In genomic region chr2:72674229-72674628, GRCm38 (mm10) we compare ENCODE assay signal across 8 mouse cellular contexts.
A peak's percentile ranks its signal among the peaks of the same experiment; 100 is the strongest.
DNase-seq lines count a peak whose midpoint lies in the region; ATAC-seq and TF ChIP-seq lines count a peak whose summit lies in the region.

No protein-coding gene starts in this region.

- H3K4me1 ChIP-seq in kidney, embryonic 15.5 days = peaks cover 15% of the 10 kb centered on the region
- peaks cover 21% of the 10 kb centered on the region for H3K4me1 ChIP-seq in embryonic facial prominence, embryonic 10.5 days
- peaks cover 12% of the 10 kb centered on the region for H3K4me1 ChIP-seq in heart, embryonic 15.5 days (replicated peaks)

- H3K27me3 ChIP-seq in kidney, embryonic 15.5 days = no peaks in the 10 kb centered on the region
- H3K27me3 ChIP-seq in embryonic facial prominence, embryonic 10.5 days (replicated peaks; ENCODE audit: low read depth, poor library complexity, severe bottlenecking) = peaks cover 60% of the 10 kb centered on the region
- peaks cover 5% of the 10 kb centered on the region; the same call in 1 of the 2 replicates for H3K27me3 ChIP-seq in heart, embryonic 15.5 days

- ATAC-seq in kidney, embryonic 15.5 days (replicated peaks; ENCODE audit: low FRiP score) = peak; percentile 77
- no peak; the same call in 1 of the 2 replicates for ATAC-seq in heart, embryonic 15.5 days (replicated peaks; ENCODE audit: insufficient number of reproducible peaks, insufficient read depth, low FRiP score, low read depth)
- ATAC-seq in monocyte, adult 5-6 weeks (replicated peaks; ENCODE audit: insufficient number of reproducible peaks, low FRiP score, low TSS enrichment, poor library complexity, severe bottlenecking) = no peak

- no peaks in the 10 kb centered on the region for H3K36me3 ChIP-seq in kidney, embryonic 15.5 days
- H3K36me3 ChIP-seq in embryonic facial prominence, embryonic 10.5 days (replicated peaks) = no peaks in the 10 kb centered on the region
- H3K36me3 ChIP-seq in heart, embryonic 15.5 days = no peaks in the 10 kb centered on the region

- TF ChIP-seq CTCF in layer of hippocampus, adult 2 months (conservative IDR thresholded peaks at IDR 0.05) = no peak

- H3K9ac ChIP-seq in kidney, embryonic 15.5 days = no peak overlapping the region
- H3K9ac ChIP-seq in heart, embryonic 15.5 days = no peak overlapping the region

- H3K4me3 ChIP-seq in kidney, embryonic 15.5 days (replicated peaks) = no peak overlapping the region
- no peak overlapping the region for H3K4me3 ChIP-seq in embryonic facial prominence, embryonic 10.5 days
- no peak overlapping the region for H3K4me3 ChIP-seq in heart, embryonic 15.5 days
- H3K4me3 ChIP-seq in layer of hippocampus, adult 2 months = no peak overlapping the region

- no peaks in the 10 kb centered on the region for H3K9me3 ChIP-seq in kidney, embryonic 15.5 days (replicated peaks)
- H3K9me3 ChIP-seq in embryonic facial prominence, embryonic 10.5 days = no peaks in the 10 kb centered on the region
- H3K9me3 ChIP-seq in heart, embryonic 15.5 days (replicated peaks) = no peaks in the 10 kb centered on the region

- 12% methylated on average over 4 of the region's 4 CpGs for WGBS in kidney, embryonic 15.5 days
- WGBS in embryonic facial prominence, embryonic 10.5 days = 11% methylated on average over 4 of the region's 4 CpGs
- WGBS in heart, embryonic 15.5 days = 15% methylated on average over 4 of the region's 4 CpGs

- DNase-seq in kidney, adult 18-20 months = no peak
- peak; percentile 59 for DNase-seq in embryonic facial prominence, embryonic 10.5 days (ENCODE audit: low spot score)
- peak; percentile 56 to 83 for DNase-seq in lung, postnatal 4 days
- DNase-seq in testis, postnatal 14 days (ENCODE audit: low spot score) = peak; percentile 14
- no peak for DNase-seq in layer of hippocampus, adult 2 months (ENCODE audit: low spot score in 2 of 2)

- H3K27ac ChIP-seq in kidney, embryonic 15.5 days = peak overlapping the region; percentile 59
- no peak overlapping the region for H3K27ac ChIP-seq in embryonic facial prominence, embryonic 10.5 days (replicated peaks)
- no peak overlapping the region for H3K27ac ChIP-seq in heart, embryonic 15.5 days
- H3K27ac ChIP-seq in layer of hippocampus, adult 2 months = no peak overlapping the region

- H3K4me2 ChIP-seq in kidney, embryonic 15.5 days = peak overlapping the region; percentile 31
- 0 out of 2 replicates have a peak overlapping the region, but pooled peaks have one; percentile 13 for H3K4me2 ChIP-seq in heart, embryonic 15.5 days

Comparison
In these comparisons a context has a peak if more than half of its experiments do, and no peak if none do; other contexts are left out.
1. DNase-seq: peak in embryonic facial prominence, embryonic 10.5 days (single experiment), lung, postnatal 4 days (2 of 2) and testis, postnatal 14 days (single experiment); none in kidney, adult 18-20 months (single experiment) and layer of hippocampus, adult 2 months (0 of 2).